Mouse (Mus musculus) forebrain, postnatal 0 days (tissue): ENCODE measurements at regions not wholly inside any gene's neighbourhood (a gene's known extent, or its start where the extent isn't known, plus 50 kb on each side); places are given as distances from the start of the nearest gene placed in this dataset.

Source experiments
- ATAC-seq: fragments of 200-750 bp; cut with Nextera tagmentation; 2 replicates; pipeline ENCODE4 v1.8.0; 2017; ENCODE audit warnings: mild to moderate bottlenecking, moderate library complexity
- DNase-seq: peaks from one replicate; pipeline ENCODE4 v3.0.0-alpha.2; 2015
- H3K27ac ChIP-seq: fragments of 300-500 bp; sonication (generic); 2 replicates; pipeline ENCODE4 v1.5.1; 2014; ENCODE audit warnings: low read depth, mild to moderate bottlenecking, antibody characterized with exemption, low read length, moderate library complexity, mixed read lengths
- H3K27me3 ChIP-seq: fragments of 300-500 bp; sonication (generic); 2 replicates; pipeline ENCODE4 v1.6.1; 2014; ENCODE audit warnings: mild to moderate bottlenecking, low read length, mixed read lengths; ENCODE audit not compliant: insufficient read depth
- H3K36me3 ChIP-seq: fragments of 300-500 bp; sonication (generic); 2 replicates; pipeline ENCODE4 v1.6.1; 2014; ENCODE audit warnings: mild to moderate bottlenecking, moderate library complexity; ENCODE audit not compliant: insufficient read depth
- H3K4me1 ChIP-seq: fragments of 300-500 bp; sonication (generic); 2 replicates; pipeline ENCODE4 v1.6.1; 2014; ENCODE audit warnings: antibody characterized with exemption; ENCODE audit not compliant: insufficient read depth
- H3K4me2 ChIP-seq: fragments of 300-500 bp; sonication (generic); 2 replicates; pipeline ENCODE4 v1.6.1; 2014; ENCODE audit warnings: low read depth, mild to moderate bottlenecking, moderate library complexity
- H3K4me3 ChIP-seq: fragments of 300-500 bp; sonication (generic); 2 replicates; pipeline ENCODE4 v1.5.1; 2014; ENCODE audit warnings: low read depth, low read length, mixed read lengths
- H3K9ac ChIP-seq: fragments of 300-500 bp; sonication (generic); 2 replicates; pipeline ENCODE4 v1.6.1; 2014; ENCODE audit warnings: mild to moderate bottlenecking
- H3K9me3 ChIP-seq: fragments of 300-500 bp; sonication (generic); 2 replicates; pipeline ENCODE4 v1.6.1; 2016; ENCODE audit warnings: low read length
- CTCF ChIP-seq: sonication (generic); IDR thresholded peaks from 2 replicates; pipeline ENCODE4 v1.5.1; 2016; ENCODE audit warnings: antibody characterized with exemption, control low read depth, low read depth
- WGBS: fragments of 180-500 bp; shearing (Covaris S2); extraction: QIAGEN DNeasy Blood & Tissue Kit; methylation state at CpG from one replicate; pipeline ENCODE4 v1.1.7; 2014; 5-methylcytosine and 5-hydroxymethylcytosine counted together

DNA sequence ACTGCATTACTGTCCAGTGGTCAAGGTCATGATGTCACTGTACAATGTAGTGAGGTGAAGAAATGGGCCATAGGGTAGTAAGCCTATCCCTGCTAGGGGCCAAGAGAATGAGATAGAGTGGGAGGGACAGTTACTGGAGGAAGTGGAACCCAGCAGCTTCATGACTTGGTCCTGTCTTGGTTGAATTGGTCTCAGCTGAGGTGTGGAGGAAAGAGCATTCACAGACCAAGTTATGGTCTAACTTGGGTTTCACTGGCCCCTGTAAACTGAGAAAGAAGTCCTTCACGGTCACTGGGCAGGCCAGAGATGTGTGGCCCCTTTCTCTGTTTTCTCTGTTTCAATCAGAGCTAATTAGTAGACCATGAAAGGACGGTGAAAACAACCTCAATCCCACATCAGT, 2306.1 kb downstream of the 4930444P10Rik start:
- Histone ChIP-seq H3K4me3 (no peak overlapping the region), H3K9ac (no peak overlapping the region), H3K36me3 (no peaks in the 10 kb centered on the region), H3K27me3 (no peaks in the 10 kb centered on the region), H3K9me3 (no peaks in the 10 kb centered on the region), H3K4me2 (no peak overlapping the region), H3K27ac (no peak overlapping the region), H3K4me1 (no peaks in the 10 kb centered on the region)
- 53% methylated on average over 2 of the region's 2 CpGs for WGBS
- ATAC-seq (no peak), DNase-seq (no peak)
- no peak for TF ChIP-seq CTCF

DNA sequence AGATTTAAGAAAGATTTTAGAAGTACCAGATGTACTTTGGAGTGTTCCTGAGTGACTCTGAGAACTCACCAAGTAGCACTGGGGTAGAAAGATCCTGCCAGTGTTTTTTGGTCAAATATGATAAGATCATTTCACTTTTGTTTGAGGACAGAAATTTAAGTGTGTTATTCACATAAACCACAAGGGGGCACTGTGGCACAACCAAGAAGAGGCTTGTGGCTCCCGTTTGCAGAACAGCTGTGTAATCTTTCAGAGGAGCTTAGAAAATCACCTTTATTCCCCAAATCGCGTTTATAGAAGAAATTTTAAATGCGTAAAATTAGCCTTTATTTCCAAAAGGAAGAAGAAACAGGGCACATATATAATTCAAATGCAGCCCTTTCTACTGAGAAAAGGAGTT, 2308.7 kb downstream of the 4930444P10Rik start:
- DNase-seq, result peak; percentile 86
- TF ChIP-seq CTCF, result peak; percentile 84
- peak; percentile 40; the same call in 1 of the 2 replicates for ATAC-seq
- Histone ChIP-seq H3K4me1 (no peaks in the 10 kb centered on the region), H3K9me3 (no peaks in the 10 kb centered on the region), H3K27ac (no peak overlapping the region), H3K4me2 (no peak overlapping the region), H3K9ac (no peak overlapping the region), H3K4me3 (no peak overlapping the region), H3K27me3 (no peaks in the 10 kb centered on the region), H3K36me3 (no peaks in the 10 kb centered on the region)
- WGBS, result 6% methylated on average over 4 of the region's 4 CpGs

GRCm38 (mm10) chr1:13782633-13783032, 2310.5 kb downstream of the 4930444P10Rik start:
- Histone ChIP-seq H3K36me3 (no peaks in the 10 kb centered on the region), H3K27ac (no peak overlapping the region), H3K4me1 (no peaks in the 10 kb centered on the region), H3K9ac (no peak overlapping the region), H3K4me3 (no peak overlapping the region), H3K27me3 (no peaks in the 10 kb centered on the region), H3K9me3 (no peaks in the 10 kb centered on the region), H3K4me2 (no peak overlapping the region)
- DNase-seq (no peak), ATAC-seq (no peak)
- no peak for TF ChIP-seq CTCF
- WGBS, result 92% methylated on average over 3 of the region's 3 CpGs

- WGBS, result 58% methylated on average over 2 of the region's 2 CpGs
- Histone ChIP-seq H3K4me1 (no peaks in the 10 kb centered on the region), H3K9me3 (no peaks in the 10 kb centered on the region), H3K4me3 (no peak overlapping the region), H3K27ac (no peak overlapping the region), H3K36me3 (no peaks in the 10 kb centered on the region), H3K27me3 (no peaks in the 10 kb centered on the region), H3K4me2 (no peak overlapping the region), H3K9ac (no peak overlapping the region)
- DNase-seq, result no peak
- no peak for ATAC-seq
- no peak for TF ChIP-seq CTCF
Observed at GRCm38 (mm10) chr1:13772106-13772505, 2321.0 kb downstream of the 4930444P10Rik start.

- 78% methylated on average over 10 of the region's 10 CpGs for WGBS
Observed at GRCm38 (mm10) chr1:13771014-13771463, 2322.1 kb downstream of the 4930444P10Rik start.

DNA sequence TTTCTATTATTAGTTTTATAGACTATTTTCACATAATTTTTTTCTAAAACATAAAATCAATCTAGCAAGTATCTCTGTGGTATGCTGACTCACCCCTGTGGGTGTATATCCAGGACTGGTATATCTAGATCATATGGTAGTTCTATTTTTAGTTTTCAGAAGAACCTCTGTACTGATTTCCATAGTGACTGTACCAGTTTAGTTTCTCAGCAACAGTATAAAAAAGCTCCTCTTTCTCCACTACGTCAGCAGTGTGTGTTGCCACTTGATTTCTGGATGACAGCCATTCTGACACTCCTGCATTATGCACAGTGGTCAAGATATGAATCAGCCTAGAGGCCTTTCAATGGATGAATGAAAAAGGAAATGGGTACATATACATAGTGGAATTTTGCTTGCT, 2338.6 kb downstream of the A830018L16Rik start:
- H3K4me3 ChIP-seq, result no peak overlapping the region
- H3K4me2 ChIP-seq, result no peak overlapping the region
- no peaks in the 10 kb centered on the region for H3K36me3 ChIP-seq
- WGBS, result 47% methylated on average over 1 of the region's 1 CpGs
- H3K27me3 ChIP-seq, result no peaks in the 10 kb centered on the region
- no peaks in the 10 kb centered on the region for H3K4me1 ChIP-seq
- peak; percentile 83 for ATAC-seq
- no peak for TF ChIP-seq CTCF
- peak; percentile 14 for DNase-seq
- H3K9ac ChIP-seq, result no peak overlapping the region
- no peaks in the 10 kb centered on the region for H3K9me3 ChIP-seq
- no peak overlapping the region for H3K27ac ChIP-seq

More at GRCm38 (mm10) chr1:13771014-13771463, 2322.1 kb downstream of the 4930444P10Rik start:
- no peaks in the 10 kb centered on the region for H3K27me3 ChIP-seq
- no peak overlapping the region for H3K27ac ChIP-seq
- no peak overlapping the region for H3K9ac ChIP-seq
- H3K36me3 ChIP-seq, result no peaks in the 10 kb centered on the region
- no peak for DNase-seq
- no peak for TF ChIP-seq CTCF
- H3K4me2 ChIP-seq, result no peak overlapping the region
- ATAC-seq, result no peak
- H3K4me1 ChIP-seq, result no peaks in the 10 kb centered on the region
- H3K4me3 ChIP-seq, result no peak overlapping the region
- no peaks in the 10 kb centered on the region for H3K9me3 ChIP-seq

DNA sequence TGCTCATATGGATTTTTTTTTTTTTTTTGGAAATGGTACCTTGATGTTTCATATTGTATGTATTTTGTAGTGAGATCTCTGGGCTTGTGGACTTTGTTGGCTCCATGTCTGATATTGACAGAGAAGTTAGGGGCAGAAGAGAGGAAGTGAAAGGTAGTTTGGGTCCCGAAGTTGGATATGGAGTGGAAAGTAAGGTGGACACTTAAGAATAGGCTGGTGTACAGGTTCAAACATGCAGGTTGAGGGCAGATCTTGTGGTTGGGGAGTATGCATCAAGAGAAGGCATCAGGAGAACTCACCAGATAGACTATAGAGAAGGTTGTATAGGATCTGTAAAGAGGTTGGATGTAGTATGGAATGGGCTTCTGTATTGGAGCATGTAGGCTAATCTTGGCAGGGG, 2337.5 kb downstream of the A830018L16Rik start:
- Histone ChIP-seq H3K27me3 (no peaks in the 10 kb centered on the region), H3K4me2 (no peak overlapping the region), H3K27ac (no peak overlapping the region), H3K9me3 (no peaks in the 10 kb centered on the region), H3K36me3 (no peaks in the 10 kb centered on the region), H3K9ac (no peak overlapping the region), H3K4me1 (no peaks in the 10 kb centered on the region), H3K4me3 (no peak overlapping the region)
- no peak for TF ChIP-seq CTCF
- 96% methylated on average over 1 of the region's 1 CpGs for WGBS
- DNase-seq (no peak), ATAC-seq (no peak)
